Mouse (Mus musculus) liver, embryonic 14.5 days (tissue): Measurements from ENCODE around the gene Pfkm.

Experiments used
- CTCF ChIP-seq: IDR thresholded peaks from 2 replicates; pipeline ENCODE4 v1.5.1; 2016; ENCODE audit warnings: antibody characterized with exemption, low read depth, control low read depth
- EP300 ChIP-seq: IDR thresholded peaks from 2 replicates; pipeline ENCODE4 v1.6.1; 2016; ENCODE audit warnings: antibody characterized with exemption, low read depth

DNA sequence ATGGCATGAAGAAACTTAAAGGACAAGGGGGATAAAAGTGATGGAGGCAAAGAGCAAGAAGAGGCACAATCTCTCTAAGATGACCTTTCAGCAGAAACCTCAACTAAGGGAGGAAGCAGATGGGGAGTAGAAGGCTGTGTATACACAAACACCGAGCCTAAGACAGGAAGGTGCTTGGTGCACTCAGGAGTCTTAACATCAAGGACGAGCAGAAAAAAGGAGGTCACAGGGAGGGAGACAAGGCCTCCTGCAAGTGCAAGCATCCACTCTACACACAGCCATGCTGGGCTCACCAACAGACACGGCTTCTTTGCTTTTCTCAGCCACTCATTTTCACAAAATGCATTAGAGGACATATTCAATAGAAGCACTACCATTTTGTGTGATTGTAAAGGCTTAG, 24.9 kb upstream of the Pfkm start:
- TF ChIP-seq CTCF (no peak), EP300 (no peak)
